Mouse (Mus musculus) liver, embryonic 12.5 days (tissue): ENCODE results near the gene Pard6b. TPM values are rescaled to one million over a fixed set of nuclear protein-coding genes. Genes with fewer than 3 reads are reported as not detected.
"Not testable (repeated sequence)": the region's sequence is repeated elsewhere in the genome, so short reads cannot be mapped to it uniquely, and the experiment has no call there.

Experiments used
- ATAC-seq: fragments of 200-750 bp; cut with Nextera tagmentation; 2 replicates; pipeline ENCODE4 v1.8.0; 2017; ENCODE audit warnings: moderate number of reproducible peaks, mild to moderate bottlenecking, moderate library complexity
- H3K27ac ChIP-seq: fragments of 300-500 bp; sonication (generic); 2 replicates; pipeline ENCODE4 v1.5.1; 2016; ENCODE audit warnings: mild to moderate bottlenecking
- H3K27me3 ChIP-seq: fragments of 300-500 bp; sonication (generic); replicated peaks from 2 replicates; pipeline ENCODE4 v1.6.1; 2016; ENCODE audit warnings: mild to moderate bottlenecking, moderate library complexity
- H3K36me3 ChIP-seq: fragments of 300-500 bp; sonication (generic); 2 replicates; pipeline ENCODE4 v1.6.1; 2016; ENCODE audit warnings: mild to moderate bottlenecking, moderate library complexity
- H3K4me1 ChIP-seq: fragments of 300-500 bp; sonication (generic); 2 replicates; pipeline ENCODE4 v1.6.1; 2016
- H3K4me2 ChIP-seq: fragments of 300-500 bp; sonication (generic); 2 replicates; pipeline ENCODE4 v1.6.1; 2016; ENCODE audit warnings: mild to moderate bottlenecking, moderate library complexity
- H3K4me3 ChIP-seq: fragments of 300-500 bp; sonication (generic); 2 replicates; pipeline ENCODE4 v1.5.1; 2016; ENCODE audit warnings: mild to moderate bottlenecking, moderate library complexity
- H3K9ac ChIP-seq: fragments of 300-500 bp; sonication (generic); 2 replicates; pipeline ENCODE4 v1.6.1; 2016; ENCODE audit warnings: mild to moderate bottlenecking, moderate library complexity
- H3K9me3 ChIP-seq: fragments of 300-500 bp; sonication (generic); replicated peaks from 2 replicates; pipeline ENCODE4 v1.6.1; 2016; ENCODE audit warnings: mild to moderate bottlenecking, moderate library complexity
- WGBS: fragments of 180-500 bp; shearing (Covaris S2); methylation state at CpG from one replicate; pipeline ENCODE4 v1.1.7; 2016; ENCODE audit not compliant: insufficient replicate concordance; 5-methylcytosine and 5-hydroxymethylcytosine counted together
- polyA plus RNA-seq: library from polyadenylated mRNA; unstranded; fragments of >200 nt; fragmentation: Nextera tagmentation; extraction: Ambion mirVana; gene quantifications from 2 replicates; pipeline ENCODE4 v1.2.1, GENCODE M21; 2016

The Pard6b gene
- polyA plus RNA-seq, 1 experiment from 2014 or later, result 4.5 TPM

DNA sequence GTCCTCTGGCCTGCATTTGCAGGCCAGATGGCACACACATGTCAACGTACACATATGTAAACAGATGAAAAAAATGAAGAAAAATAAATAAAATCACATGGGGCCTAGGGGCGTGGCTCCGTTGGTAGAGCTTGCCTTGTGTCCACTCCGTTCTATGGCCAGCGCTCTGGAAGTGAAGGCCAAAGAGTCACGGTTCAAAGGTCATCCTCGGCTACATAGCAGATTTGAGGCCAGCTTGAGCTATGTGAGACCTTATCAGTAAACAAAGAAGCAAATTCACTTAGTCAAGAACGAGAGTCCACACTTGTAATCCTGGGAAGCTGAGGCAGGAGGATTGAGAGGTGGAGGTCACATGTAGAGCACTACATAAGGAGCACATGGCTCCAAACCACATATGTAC is 24.5 kb downstream of the Pard6b start:
- Histone ChIP-seq H3K36me3 (no peaks in the 10 kb centered on the region), H3K9me3 (no peaks in the 10 kb centered on the region), H3K4me3 (no peak overlapping the region), H3K4me1 (peaks cover 3% of the 10 kb centered on the region), H3K27me3 (no peaks in the 10 kb centered on the region), H3K27ac (peak overlapping the region; percentile 68; the same call in 1 of the 2 replicates), H3K4me2 (0 out of 2 replicates have a peak overlapping the region, but pooled peaks have one; percentile 10), H3K9ac (no peak overlapping the region)
- WGBS, result 63% methylated on average over 8 of the region's 8 CpGs
- peak; percentile 30; the same call in 1 of the 2 replicates for ATAC-seq

GRCm38 (mm10) chr2:168106701-168107178 is 25.9 kb downstream of the Pard6b start:
- Histone ChIP-seq H3K27ac (no peak overlapping the region), H3K4me1 (peaks cover 3% of the 10 kb centered on the region), H3K9ac (no peak overlapping the region), H3K27me3 (no peaks in the 10 kb centered on the region), H3K4me2 (no peak overlapping the region), H3K4me3 (no peak overlapping the region), H3K9me3 (no peaks in the 10 kb centered on the region), H3K36me3 (no peaks in the 10 kb centered on the region)
- 67% methylated on average over 20 of the region's 20 CpGs for WGBS
- no peak for ATAC-seq

GRCm38 (mm10) chr2:168107356-168107755 is 26.6 kb downstream of the Pard6b start:
- Histone ChIP-seq H3K9ac (no peak overlapping the region), H3K27ac (no peak overlapping the region), H3K4me3 (no peak overlapping the region), H3K4me2 (no peak overlapping the region), H3K36me3 (no peaks in the 10 kb centered on the region), H3K9me3 (no peaks in the 10 kb centered on the region), H3K4me1 (peaks cover 3% of the 10 kb centered on the region), H3K27me3 (no peaks in the 10 kb centered on the region)
- ATAC-seq, result no peak
- 77% methylated on average over 15 of the region's 15 CpGs for WGBS

- ATAC-seq, H3K27me3 ChIP-seq, H3K4me1 ChIP-seq, H3K4me2 ChIP-seq, H3K9ac ChIP-seq, H3K36me3 ChIP-seq, H3K4me3 ChIP-seq, H3K27ac ChIP-seq, H3K9me3 ChIP-seq: not testable (repeated sequence)
- WGBS, result 81% methylated on average over 6 of the region's 6 CpGs
Measured at GRCm38 (mm10) chr2:168107901-168108300, 27.1 kb downstream of the Pard6b start.

DNA sequence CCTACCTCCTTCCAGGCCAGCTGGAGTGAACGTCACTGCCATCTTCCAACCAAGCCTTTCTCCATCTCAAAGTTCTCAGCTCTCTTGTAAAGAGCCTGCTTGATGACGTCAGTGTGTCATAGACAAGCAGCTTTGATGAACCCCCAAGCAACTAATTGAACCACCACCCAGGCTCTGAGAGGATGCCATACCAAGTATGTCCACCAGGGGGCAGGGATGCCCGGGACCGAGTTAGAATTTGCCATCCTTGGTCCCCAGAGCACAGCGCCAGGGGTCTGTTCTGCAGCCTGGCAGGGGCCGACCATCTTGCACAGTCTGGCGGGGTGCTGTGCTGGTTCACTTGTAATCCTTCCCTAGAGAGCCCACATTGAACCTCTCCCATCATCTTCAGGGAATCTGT is 31.1 kb downstream of the Pard6b start:
- H3K9me3 ChIP-seq, result no peaks in the 10 kb centered on the region
- H3K36me3 ChIP-seq, result no peaks in the 10 kb centered on the region
- H3K4me3 ChIP-seq, result no peak overlapping the region
- H3K4me1 ChIP-seq, result peaks cover 31% of the 10 kb centered on the region
- no peak overlapping the region for H3K27ac ChIP-seq
- ATAC-seq, result no peak
- no peak overlapping the region for H3K4me2 ChIP-seq
- 0 out of 2 replicates have a peak, but pooled peaks cover 14% of the 10 kb centered on the region for H3K27me3 ChIP-seq
- WGBS, result 8% methylated on average over 7 of the region's 7 CpGs
- H3K9ac ChIP-seq, result no peak overlapping the region

- Histone ChIP-seq H3K27me3 (peaks cover 26% of the 10 kb centered on the region), H3K4me3 (no peak overlapping the region), H3K36me3 (no peaks in the 10 kb centered on the region), H3K9me3 (no peaks in the 10 kb centered on the region), H3K4me1 (peaks cover 42% of the 10 kb centered on the region), H3K9ac (no peak overlapping the region), H3K4me2 (no peak overlapping the region), H3K27ac (no peak overlapping the region)
- WGBS, result 71% methylated on average over 9 of the region's 9 CpGs
- ATAC-seq, result no peak
Measured at GRCm38 (mm10) chr2:168113263-168113662, 32.5 kb downstream of the Pard6b start.

DNA sequence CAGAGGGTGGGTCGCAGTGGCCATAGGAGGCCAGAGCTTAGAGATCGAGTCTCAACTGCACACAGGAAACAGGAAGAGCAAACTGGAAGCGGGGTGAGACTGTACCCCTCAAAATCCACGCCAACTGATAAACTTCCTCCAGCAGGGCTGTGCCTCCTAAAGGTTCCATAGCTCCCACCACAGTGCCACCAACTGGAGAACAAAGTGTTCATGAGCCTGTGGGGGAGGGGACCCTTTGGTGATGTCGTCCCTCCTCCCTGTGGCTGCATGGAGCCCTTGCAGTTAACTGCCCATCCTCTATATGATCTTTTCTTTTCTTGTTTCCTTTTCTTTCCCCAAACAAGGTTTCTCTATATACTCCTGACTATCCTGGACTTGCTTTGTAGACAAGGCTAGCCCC is 32.9 kb downstream of the Pard6b start:
- ATAC-seq, result no peak
- H3K4me1 ChIP-seq, result peaks cover 42% of the 10 kb centered on the region
- no peak overlapping the region for H3K4me2 ChIP-seq
- WGBS, result 35% methylated on average over 5 of the region's 5 CpGs
- no peak overlapping the region for H3K27ac ChIP-seq
- no peak overlapping the region for H3K9ac ChIP-seq
- no peaks in the 10 kb centered on the region for H3K9me3 ChIP-seq
- no peaks in the 10 kb centered on the region for H3K36me3 ChIP-seq
- H3K27me3 ChIP-seq, result peaks cover 30% of the 10 kb centered on the region
- H3K4me3 ChIP-seq, result no peak overlapping the region

DNA sequence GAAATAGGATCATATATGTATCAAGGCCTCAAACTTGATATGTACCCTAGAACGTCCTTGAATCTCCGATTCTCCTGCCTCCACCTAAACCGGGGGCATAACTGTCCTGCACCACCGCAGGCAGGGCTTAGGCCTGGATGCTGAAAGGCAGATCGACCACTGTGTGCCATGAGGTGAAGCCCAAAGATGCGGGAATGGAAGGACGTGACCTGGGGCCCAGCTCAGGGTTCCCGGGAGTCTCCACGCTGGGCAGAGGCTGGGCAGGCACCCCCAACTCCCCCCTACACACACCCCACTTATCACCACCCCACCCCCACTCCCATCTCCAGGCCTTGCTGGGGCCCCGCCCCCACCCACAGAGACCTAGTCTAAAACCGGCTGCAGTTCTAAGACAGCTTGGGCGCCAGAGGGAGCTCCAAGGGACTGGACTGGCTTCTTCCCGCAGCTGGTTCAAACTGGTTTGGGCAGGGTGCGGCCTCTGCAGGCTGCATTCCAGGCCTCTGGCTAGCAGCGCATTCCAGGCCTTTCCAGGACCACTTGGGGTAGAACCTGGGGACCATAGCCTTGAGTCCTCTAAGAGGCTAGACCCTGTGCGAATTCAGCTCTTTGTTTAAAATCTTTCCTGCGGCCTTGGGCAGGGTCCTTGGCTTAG is 34.0 kb downstream of the Pard6b start:
- Histone ChIP-seq H3K36me3 (no peaks in the 10 kb centered on the region), H3K4me1 (peaks cover 42% of the 10 kb centered on the region), H3K27me3 (peaks cover 39% of the 10 kb centered on the region), H3K27ac (no peak overlapping the region), H3K9ac (peak overlapping the region; percentile 44; the same call in 1 of the 2 replicates), H3K9me3 (no peaks in the 10 kb centered on the region), H3K4me2 (no peak overlapping the region), H3K4me3 (no peak overlapping the region)
- WGBS, result 29% methylated on average over 17 of the region's 17 CpGs
- peak; percentile 57 for ATAC-seq

- Histone ChIP-seq H3K27me3 (peaks cover 41% of the 10 kb centered on the region), H3K4me3 (no peak overlapping the region), H3K4me1 (peaks cover 42% of the 10 kb centered on the region), H3K4me2 (no peak overlapping the region), H3K36me3 (no peaks in the 10 kb centered on the region), H3K9me3 (no peaks in the 10 kb centered on the region), H3K27ac (no peak overlapping the region; the same call in 1 of the 2 replicates), H3K9ac (no peak overlapping the region)
- ATAC-seq, result no peak
- WGBS, result 74% methylated on average over 3 of the region's 3 CpGs
Measured at GRCm38 (mm10) chr2:168115826-168116225, 35.0 kb downstream of the Pard6b start.

DNA sequence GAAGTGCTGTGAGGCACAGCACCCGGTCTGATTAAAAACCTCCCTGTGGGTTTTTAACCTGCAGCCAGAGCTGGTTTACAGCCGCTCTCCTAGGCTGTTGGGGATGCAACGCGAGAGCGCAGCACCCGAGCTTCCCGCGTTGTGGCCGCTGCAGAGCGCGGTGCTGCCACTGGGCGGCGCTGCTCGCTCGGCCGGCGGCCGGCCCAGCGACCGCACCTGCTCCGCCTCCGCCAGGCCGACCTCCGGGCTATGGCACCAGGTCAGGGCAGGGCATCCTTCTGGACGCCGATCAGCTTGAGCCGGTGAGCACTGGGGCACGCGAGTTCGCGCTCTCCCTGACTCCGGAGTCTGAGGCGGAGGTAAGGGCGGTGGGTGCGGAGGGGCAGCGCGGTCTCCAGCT is 36.3 kb downstream of the Pard6b start:
- ATAC-seq, result peak; percentile 52
- WGBS, result under 1% methylated on average over 37 of the region's 37 CpGs
- Histone ChIP-seq H3K4me2 (peak overlapping the region; percentile 87), H3K27ac (no peak overlapping the region), H3K4me3 (peak overlapping the region; percentile 53), H3K9ac (peak overlapping the region; percentile 67), H3K36me3 (no peaks in the 10 kb centered on the region), H3K4me1 (peaks cover 42% of the 10 kb centered on the region), H3K9me3 (0 out of 2 replicates have a peak, but pooled peaks cover 3% of the 10 kb centered on the region), H3K27me3 (peaks cover 41% of the 10 kb centered on the region)

DNA sequence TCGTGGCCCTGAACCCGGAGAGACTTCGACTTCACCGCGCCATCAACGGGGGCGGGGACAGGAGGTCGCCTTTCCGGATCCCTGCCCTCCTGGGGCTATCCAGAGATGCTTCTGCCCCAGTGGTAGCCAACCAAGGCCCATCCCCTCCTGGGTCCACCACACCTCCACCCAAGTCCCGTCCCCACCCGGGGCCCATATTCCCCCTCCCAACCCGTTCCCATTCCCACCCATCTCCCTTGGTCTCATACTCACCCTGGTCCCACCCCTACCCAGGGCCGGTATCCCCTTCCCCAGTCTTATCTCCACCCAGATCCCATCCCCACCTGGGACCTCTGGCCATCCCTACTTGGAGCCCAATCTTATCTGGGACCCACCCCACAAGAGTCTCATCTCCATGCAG is 36.7 kb downstream of the Pard6b start:
- Histone ChIP-seq H3K4me3 (peak overlapping the region; percentile 53), H3K9ac (peak overlapping the region; percentile 67), H3K36me3 (no peaks in the 10 kb centered on the region), H3K4me1 (peaks cover 42% of the 10 kb centered on the region), H3K4me2 (peak overlapping the region; percentile 87), H3K27ac (no peak overlapping the region), H3K9me3 (0 out of 2 replicates have a peak, but pooled peaks cover 6% of the 10 kb centered on the region), H3K27me3 (peaks cover 41% of the 10 kb centered on the region)
- WGBS, result 3% methylated on average over 13 of the region's 13 CpGs
- ATAC-seq, result peak; percentile 34

DNA sequence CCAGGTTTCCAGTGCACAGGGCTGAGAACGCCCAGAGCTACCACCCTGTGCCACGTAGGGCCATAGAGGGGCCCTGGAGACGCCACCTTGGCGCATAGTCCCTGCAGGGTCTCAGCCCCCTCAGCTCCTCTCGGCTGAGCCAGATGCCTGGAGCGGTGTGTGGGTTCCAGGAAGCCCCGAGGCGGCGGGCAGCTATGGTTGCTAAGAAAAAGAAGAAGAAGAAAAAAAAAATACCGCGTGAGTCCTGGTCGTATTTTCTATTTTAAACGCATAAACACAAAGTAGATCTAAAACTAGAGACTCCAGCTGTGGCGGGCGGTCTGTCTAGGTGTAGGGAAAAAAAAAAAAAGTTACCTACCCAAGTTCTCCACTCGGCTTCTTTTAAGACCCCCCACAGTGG is 37.2 kb downstream of the Pard6b start:
- 41% methylated on average over 16 of the region's 16 CpGs for WGBS
- H3K27me3 ChIP-seq, result peaks cover 41% of the 10 kb centered on the region
- 0 out of 2 replicates have a peak, but pooled peaks cover 6% of the 10 kb centered on the region for H3K9me3 ChIP-seq
- no peak overlapping the region for H3K4me3 ChIP-seq
- no peak overlapping the region for H3K27ac ChIP-seq
- ATAC-seq, result 0 out of 2 replicates have a peak, but pooled peaks have one; percentile 11
- H3K4me2 ChIP-seq, result peak overlapping the region; percentile 87
- no peak overlapping the region for H3K9ac ChIP-seq
- no peaks in the 10 kb centered on the region for H3K36me3 ChIP-seq
- H3K4me1 ChIP-seq, result peaks cover 42% of the 10 kb centered on the region
